23 mouse cellular contexts compared by ENCODE assay signal in genomic region chr5:38616296-38616695, GRCm38 (mm10).
"Had no signal": no experiment of that assay in that cellular context is flagged by ENCODE, and none has a peak within 500 bp of the region (broad histone marks: within the 10 kb centered on the region; RNA-seq: fewer than 3 reads in every experiment).

No protein-coding gene starts in this region.

- DNase-seq: forebrain, postnatal 0 days; gastrocnemius, postnatal 14 days; gastrocnemius, postnatal 36 days; heart, adult 18-20 months; heart, postnatal 10 days; heart, postnatal 36 days; kidney, adult 18-20 months; kidney, adult 8-10 months; kidney, postnatal 10 days; kidney, postnatal 25 days; kidney, postnatal 4 days; liver had no signal

- ATAC-seq: forebrain, postnatal 0 days; hindbrain, postnatal 0 days; intestine, embryonic 15.5 days; intestine, postnatal 0 days had no signal

- H3K9me3 ChIP-seq: heart, embryonic 10.5 days; heart, embryonic 12.5 days; hindbrain, embryonic 13.5 days; hindbrain, embryonic 15.5 days; intestine, embryonic 15.5 days; limb, embryonic 10.5 days; limb, embryonic 12.5 days had no signal

- H3K27ac ChIP-seq: heart, embryonic 10.5 days; hindbrain, embryonic 13.5 days; hindbrain, embryonic 15.5 days; hindbrain, postnatal 0 days; intestine, embryonic 15.5 days; layer of hippocampus, adult 2 months; left cerebral cortex, adult 2 months; limb, embryonic 10.5 days; limb, embryonic 12.5 days had no signal

- H3K27me3 ChIP-seq: heart, embryonic 12.5 days; hindbrain, embryonic 13.5 days; hindbrain, embryonic 15.5 days; intestine, embryonic 15.5 days; limb, embryonic 12.5 days had no signal

- H3K4me2 ChIP-seq: heart, embryonic 12.5 days; hindbrain, embryonic 13.5 days; hindbrain, embryonic 15.5 days; intestine, embryonic 15.5 days; limb, embryonic 12.5 days had no signal

- H3K9ac ChIP-seq: forebrain, postnatal 0 days; heart, embryonic 12.5 days; hindbrain, embryonic 13.5 days; hindbrain, embryonic 15.5 days; intestine, embryonic 15.5 days; limb, embryonic 12.5 days had no signal

- H3K36me3 ChIP-seq: heart, embryonic 10.5 days; heart, embryonic 12.5 days; hindbrain, embryonic 13.5 days; hindbrain, embryonic 15.5 days; intestine, embryonic 15.5 days; limb, embryonic 10.5 days; limb, embryonic 12.5 days had no signal

- H3K4me1 ChIP-seq: heart, embryonic 10.5 days; hindbrain, embryonic 13.5 days; hindbrain, embryonic 15.5 days; intestine, embryonic 15.5 days had no signal

- H3K4me3 ChIP-seq: heart, embryonic 10.5 days; heart, embryonic 12.5 days; hindbrain, embryonic 13.5 days; hindbrain, embryonic 15.5 days; intestine, embryonic 15.5 days; layer of hippocampus, adult 2 months; left cerebral cortex, adult 2 months; limb, embryonic 10.5 days; limb, embryonic 12.5 days had no signal
